Mouse (Mus musculus) megakaryocyte, embryonic 14.5 days (primary cell): Measurements from ENCODE around the gene Sh3pxd2a.

Source experiments
- FLI1 ChIP-seq: IDR thresholded peaks from 2 replicates; pipeline ENCODE4 v1.6.1; 2012; ENCODE audit warnings: low read length, inconsistent platforms, mixed read lengths
- GATA1 ChIP-seq: IDR thresholded peaks from 3 replicates; pipeline ENCODE4 v1.6.1; 2012; ENCODE audit warnings: mixed read lengths, low read length, inconsistent platforms, borderline replicate concordance

DNA sequence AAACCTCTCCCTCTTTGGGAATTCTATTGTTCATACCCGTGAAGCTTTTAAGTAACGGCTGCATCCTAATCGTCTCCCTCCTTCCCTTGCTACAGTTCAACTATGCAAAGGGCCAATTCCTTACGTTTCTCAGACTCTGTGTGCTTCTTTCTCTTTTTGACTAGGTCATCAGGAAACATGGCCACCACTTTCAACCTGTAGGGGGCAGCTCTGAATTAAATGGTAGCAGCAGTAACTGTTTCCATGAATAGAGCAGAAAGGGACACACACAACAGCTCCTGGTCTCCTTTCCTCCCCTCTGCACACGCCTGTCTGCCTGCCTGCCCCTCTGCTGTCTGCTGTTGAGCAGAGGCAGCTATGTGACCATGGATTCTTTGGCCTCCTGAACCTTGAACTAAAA, 138.3 kb downstream of the Sh3pxd2a start:
- no peak for TF ChIP-seq GATA1
- TF ChIP-seq FLI1, result no peak
